Mouse (Mus musculus) myocyte (in vitro differentiated cells): ENCODE data around the gene Tpk1.

Source experiments
- CEBPB ChIP-seq: IDR thresholded peaks from 2 replicates; pipeline ENCODE4 v1.6.1; 2011; ENCODE audit warnings: mild to moderate bottlenecking, moderate library complexity; ENCODE audit not compliant: poor library complexity, insufficient read depth, severe bottlenecking
- MAX ChIP-seq: IDR thresholded peaks from one replicate; pipeline ENCODE4 v1.6.1; 2011; ENCODE audit warnings: low read depth, mild to moderate bottlenecking, control low read depth
- MYOG ChIP-seq, 3 experiments: IDR thresholded peaks; one replicate each; pipeline ENCODE4 v1.6.1; 2011; ENCODE audit warnings: control low read depth in 2 of 3, low read depth in 2 of 3, mild to moderate bottlenecking in 2 of 3; ENCODE audit not compliant: insufficient read length in 2 of 3, control insufficient read depth in 1 of 3, insufficient read depth in 1 of 3
- POLR2A ChIP-seq: IDR thresholded peaks from one replicate; pipeline ENCODE4 v1.6.1; 2011; ENCODE audit warnings: low read depth, mild to moderate bottlenecking, control low read depth, moderate library complexity; ENCODE audit not compliant: insufficient read length

GRCm38 (mm10) chr6:43309454-43309853, 356.6 kb downstream of the Tpk1 start, which contains the start of gene Nobox:
- no peak for TF ChIP-seq MYOG (IDR thresholded peaks at IDR 0.05; ENCODE audit: control insufficient read depth in 1 of 3, insufficient read depth in 1 of 3, insufficient read length in 2 of 3, low read depth in 2 of 3)
- no peak for TF ChIP-seq POLR2A
- TF ChIP-seq MAX = no peak
- no peak for TF ChIP-seq CEBPB
